Mouse (Mus musculus) monocyte, adult 5-6 weeks (primary cell): ENCODE measurements around the gene Ripk1. TPM values are rescaled to one million over a fixed set of nuclear protein-coding genes. Genes with fewer than 3 reads are reported as not detected.

Experiments used
- ATAC-seq: fragments of 153-309, 156-312 bp; replicated peaks from 2 replicates; pipeline ENCODE4 v1.8.0; 2017; ENCODE audit warnings: mild to moderate bottlenecking; ENCODE audit not compliant: low TSS enrichment, insufficient number of reproducible peaks, severe bottlenecking, poor library complexity, low FRiP score
- total RNA-seq: library from RNA; stranded (forward); fragments of 200-1000, 200-491, 200-594 nt; gene quantifications from 3 replicates; pipeline ENCODE4 v1.2.3, GENCODE M21; 2017

Ripk1 gene
- total RNA-seq: 90.4 to 122 TPM (median 115 TPM) in 3 replicates

DNA sequence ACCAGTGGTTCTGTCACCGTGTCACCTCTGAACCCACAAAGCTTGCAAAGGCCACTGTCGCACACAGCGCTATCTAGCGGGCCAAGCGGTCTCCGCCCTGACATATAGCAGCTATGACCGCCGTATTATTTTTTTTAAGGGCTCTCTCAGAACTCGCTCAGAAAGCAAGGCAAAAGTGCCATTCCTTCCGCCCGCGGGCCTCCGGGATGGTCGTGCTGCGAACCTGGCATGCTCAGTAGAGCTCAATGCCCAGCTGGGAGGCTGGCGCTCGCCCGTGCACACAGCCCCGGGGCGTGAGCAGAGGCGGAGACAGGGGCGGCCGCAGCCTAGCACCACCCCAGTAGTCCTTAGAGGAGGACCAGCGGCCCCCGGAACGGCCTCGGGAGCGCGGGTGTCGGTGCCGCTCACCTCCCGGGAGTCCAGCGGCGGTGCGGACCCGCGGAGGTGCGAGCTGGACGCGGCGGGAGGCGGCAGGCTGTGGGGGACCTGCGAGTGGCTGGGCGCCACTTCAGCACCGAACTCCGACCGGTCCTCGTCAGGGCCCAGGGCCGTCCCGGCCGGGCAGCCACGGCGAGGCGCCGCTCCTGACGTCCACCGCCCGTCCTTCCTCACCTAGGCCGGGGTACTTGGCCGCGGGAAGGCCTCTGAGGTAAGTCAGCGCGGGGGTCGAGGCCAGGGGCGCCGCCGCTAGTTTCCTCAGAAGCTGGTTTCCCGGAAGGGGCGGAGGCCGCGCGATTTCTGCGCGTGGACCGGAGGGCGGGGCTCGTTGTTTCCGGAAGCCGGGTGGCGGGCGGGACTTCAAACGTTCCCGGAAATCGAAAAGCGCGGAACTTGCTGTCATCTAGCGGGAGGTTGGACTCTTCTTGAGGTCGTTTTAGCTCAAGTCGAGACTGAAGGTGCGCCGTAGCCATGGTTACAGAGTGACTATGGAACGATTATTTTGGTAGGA lies at the start of gene Ripk1, which contains the start of gene Serpinb6a:
Ripk1 (plus strand) TSS at position 306 of the 949 bp plus-strand sequence.
Serpinb6a (minus strand) TSS at position 737 of the 949 bp plus-strand sequence.
- peak; percentile 82 for ATAC-seq

DNA sequence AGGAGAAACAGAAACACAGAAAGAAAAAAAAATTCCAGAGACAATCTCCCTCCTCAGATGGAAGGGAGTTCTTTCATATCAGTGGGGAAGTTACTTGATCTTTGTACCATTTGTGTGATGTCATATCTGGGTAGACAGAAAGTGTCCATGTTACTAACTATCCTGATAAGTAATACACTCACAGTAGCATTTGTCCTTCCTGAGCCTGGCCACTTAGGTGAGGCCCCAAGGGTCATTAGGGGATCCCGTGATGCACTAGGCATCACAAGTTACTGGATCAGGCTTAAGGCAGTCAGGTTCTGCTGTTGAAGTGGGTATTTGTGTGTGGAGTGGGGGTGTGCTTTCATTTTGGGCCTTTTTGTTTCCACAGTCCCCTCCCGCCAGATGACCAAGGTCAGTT lies 49.2 kb upstream of the Ripk1 start:
- ATAC-seq: no peak

GRCm38 (mm10) chr13:33956571-33957421 lies 45.4 kb upstream of the Ripk1 start:
- peak; percentile 60; the same call in 1 of the 2 replicates for ATAC-seq

- ATAC-seq: no peak
These were observed 42.4 kb upstream of the Ripk1 start for GRCm38 (mm10) chr13:33959771-33960170.

DNA sequence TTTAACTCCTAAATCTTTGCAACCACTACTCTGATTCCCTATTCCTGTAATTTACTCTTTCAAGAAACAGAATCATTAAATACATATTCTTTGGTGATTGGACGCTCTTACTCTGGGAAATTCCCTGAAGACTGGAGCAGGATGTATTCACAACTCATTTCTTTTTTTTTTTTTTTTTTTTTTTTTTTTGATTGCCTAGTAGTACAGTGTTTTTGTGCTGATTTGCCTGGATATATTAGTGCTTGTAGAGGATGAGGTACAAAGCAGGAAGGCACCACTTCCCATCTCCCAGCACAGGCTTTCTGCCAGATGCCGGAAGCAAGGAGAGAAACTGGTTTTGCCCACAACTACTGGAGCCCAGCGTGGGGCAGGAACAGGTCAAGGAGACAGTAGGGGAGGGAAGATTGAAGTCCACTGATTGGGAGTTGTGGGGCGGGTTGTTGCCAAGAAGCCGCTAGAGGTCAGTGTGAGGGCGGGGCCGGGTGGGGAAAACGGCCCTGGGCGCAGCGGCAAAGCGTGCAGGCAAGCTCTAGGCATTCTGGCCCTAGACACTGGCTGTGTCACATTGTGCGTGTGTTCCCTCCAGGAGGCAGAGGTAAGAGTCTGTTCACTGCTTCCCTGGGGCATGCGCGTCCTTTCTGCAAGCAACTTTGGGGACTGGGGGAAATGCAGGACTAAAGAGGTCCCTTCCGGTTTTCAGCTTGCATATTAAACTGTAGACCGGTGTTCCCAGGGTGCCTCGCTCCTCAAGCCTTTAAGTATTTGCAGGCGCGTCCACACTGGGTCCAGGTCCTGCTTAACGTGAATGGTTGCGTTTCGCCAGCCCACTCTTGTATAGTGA lies 37.7 kb upstream of the Ripk1 start, which contains the start of gene Nqo2:
Nqo2 (plus strand) TSS at position 482 of the 841 bp plus-strand sequence.
- ATAC-seq: peak; percentile 76

- ATAC-seq: 0 out of 2 replicates have a peak, but pooled peaks have one; percentile 11
These were observed 36.8 kb upstream of the Ripk1 start for GRCm38 (mm10) chr13:33965056-33966024.

DNA sequence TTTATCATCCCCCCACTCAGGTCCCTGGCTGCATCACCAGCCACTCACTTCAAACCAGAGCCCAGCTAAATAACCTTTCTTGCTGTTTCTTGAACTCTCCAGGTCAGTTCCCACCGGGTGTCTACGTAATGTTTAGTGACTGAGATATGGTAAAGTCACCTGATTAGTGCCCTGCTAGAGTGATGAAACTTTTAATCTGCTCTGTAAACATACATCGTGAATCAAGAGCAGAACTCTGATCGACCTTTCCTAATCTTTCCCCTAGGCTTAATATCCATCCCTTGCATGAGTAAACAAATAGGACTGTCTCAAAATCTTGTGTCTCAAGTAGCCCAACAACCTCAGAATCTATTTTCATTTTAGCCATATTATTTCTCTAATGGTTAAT lies 36.1 kb upstream of the Ripk1 start:
- ATAC-seq: no peak

- ATAC-seq: no peak
These were observed 35.6 kb upstream of the Ripk1 start for GRCm38 (mm10) chr13:33966574-33966973.

DNA sequence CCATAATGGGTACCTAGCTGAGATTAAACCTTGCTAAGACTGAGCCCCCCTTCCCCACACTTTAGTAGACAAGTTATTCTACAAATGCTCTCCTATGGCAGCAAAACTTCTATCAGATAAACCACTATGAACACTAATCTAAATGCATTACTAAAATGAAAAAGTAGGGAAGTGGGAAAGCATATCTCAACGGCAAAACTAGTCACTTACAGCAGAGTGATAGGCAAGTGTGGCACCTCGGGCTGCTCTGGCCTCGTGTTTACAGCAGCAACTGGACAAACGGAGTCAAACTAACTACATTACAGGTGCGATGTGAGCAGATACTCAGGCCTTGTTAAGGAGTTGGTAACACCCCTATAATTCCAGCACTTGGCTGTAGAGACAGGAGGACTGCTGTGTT lies 12.5 kb upstream of the Ripk1 start:
- no peak for ATAC-seq

GRCm38 (mm10) chr13:33995197-33995596 lies 7.0 kb upstream of the Ripk1 start:
- ATAC-seq: peak; percentile 84

DNA sequence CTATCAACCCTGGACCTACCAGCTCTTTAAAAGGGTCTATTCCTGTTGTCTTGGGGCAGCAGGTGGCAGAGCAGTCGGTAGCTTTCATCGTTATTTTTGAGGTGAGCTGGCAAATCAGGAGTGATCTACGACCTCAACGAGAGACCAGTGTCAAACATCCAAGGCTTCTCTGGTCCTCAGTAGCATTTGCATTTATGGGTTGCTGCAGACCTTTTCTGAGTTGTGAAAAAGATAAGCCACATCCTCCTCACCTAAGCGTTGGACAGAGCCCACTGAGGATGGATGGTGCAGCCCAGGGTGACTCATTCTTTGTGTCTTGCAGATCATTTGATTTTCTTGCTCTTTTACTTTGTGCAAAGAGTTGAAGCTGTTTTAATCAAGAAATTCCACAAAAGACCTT lies 895 bp downstream of the Ripk1 start:
- ATAC-seq: 0 out of 2 replicates have a peak, but pooled peaks have one; percentile 9

GRCm38 (mm10) chr13:34007234-34007633 lies 5.1 kb downstream of the Ripk1 start:
- 0 out of 2 replicates have a peak, but pooled peaks have one; percentile 18 for ATAC-seq

GRCm38 (mm10) chr13:34016927-34017569 lies 14.9 kb downstream of the Ripk1 start:
- no peak for ATAC-seq

DNA sequence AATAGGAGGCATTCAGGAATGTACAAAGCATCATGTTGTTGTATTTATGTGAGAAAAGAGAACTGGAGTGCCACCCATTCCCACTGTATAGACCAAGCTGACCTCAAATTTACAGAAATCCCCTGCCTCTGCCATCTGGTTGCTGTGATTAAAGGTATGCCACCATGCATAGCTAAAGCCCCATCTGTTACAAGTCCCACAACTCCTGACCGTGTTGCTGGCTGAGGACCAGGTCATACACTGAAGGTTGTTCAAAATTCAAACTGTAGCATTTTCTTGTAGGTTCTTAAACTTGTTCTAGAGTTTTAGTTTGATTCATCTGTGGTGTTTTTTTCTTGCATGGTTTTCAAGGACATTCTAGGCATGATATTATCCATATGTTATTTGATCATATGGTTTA lies 16.4 kb downstream of the Ripk1 start:
- no peak for ATAC-seq

DNA sequence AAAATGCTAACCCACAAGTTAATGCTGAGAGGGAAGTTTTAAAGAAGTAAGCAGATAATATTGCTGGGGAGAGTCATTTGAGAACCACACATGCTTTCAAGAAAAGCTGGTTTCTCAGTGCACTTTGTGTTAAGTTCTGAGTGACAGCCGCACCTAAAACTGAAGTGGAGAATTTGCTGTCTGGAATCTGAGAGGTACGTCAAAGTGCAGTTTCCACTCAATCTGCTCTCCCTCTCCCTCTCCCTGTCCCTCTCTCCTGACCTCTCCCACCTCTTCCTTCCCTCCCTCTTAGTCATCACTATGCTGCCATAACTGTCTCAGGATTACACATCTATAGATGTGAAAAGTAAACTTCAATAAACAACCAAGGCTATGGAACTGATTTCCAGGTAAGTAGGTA lies 19.8 kb downstream of the Ripk1 start:
- ATAC-seq: no peak

DNA sequence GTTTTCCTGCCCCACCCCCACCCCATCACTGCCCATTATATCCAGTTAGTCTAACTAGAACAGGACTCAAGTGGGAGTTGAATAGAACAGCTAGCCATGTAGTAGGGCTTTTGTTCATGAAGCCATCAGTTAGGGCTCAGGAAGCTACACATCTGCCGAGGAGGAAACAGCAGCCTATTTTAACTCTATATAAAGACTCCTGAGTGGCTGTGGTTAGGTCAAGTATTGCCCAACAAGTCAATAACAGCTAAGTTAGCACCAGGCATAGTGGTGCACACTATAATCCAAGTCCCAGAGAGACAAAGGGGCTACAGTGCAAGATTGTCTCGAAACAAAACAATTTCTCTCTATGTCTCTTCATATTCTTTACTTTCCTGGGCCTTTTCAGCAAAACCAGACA lies 29.9 kb downstream of the Ripk1 start:
- no peak for ATAC-seq

- no peak for ATAC-seq
These were observed 33.3 kb downstream of the Ripk1 start for GRCm38 (mm10) chr13:34035424-34035823.
